Mouse (Mus musculus): ENCODE results near the gene Aire.

Gene Aire

DNA sequence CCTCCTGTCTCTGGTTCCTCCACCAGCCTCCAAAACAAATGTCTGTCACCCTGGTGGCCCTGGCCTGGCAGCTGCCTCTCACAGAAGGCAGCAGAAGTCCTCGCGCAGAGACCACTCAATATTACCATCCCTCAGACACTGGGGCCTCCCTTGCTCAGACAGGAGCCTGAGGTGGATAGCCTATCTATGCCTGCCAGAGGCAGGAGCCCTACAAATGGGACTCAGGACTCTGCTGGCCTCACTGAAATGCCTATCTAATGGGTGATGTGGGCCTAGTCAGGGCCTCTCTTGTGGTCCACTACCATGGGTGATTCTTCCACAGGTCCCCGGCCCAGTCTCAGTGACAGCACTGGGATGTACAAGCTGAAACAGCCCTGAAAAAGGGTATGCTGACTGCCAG lies 35.2 kb downstream of the Aire start:
- DNase-seq (ENCODE audit: low spot score): no peak

DNA sequence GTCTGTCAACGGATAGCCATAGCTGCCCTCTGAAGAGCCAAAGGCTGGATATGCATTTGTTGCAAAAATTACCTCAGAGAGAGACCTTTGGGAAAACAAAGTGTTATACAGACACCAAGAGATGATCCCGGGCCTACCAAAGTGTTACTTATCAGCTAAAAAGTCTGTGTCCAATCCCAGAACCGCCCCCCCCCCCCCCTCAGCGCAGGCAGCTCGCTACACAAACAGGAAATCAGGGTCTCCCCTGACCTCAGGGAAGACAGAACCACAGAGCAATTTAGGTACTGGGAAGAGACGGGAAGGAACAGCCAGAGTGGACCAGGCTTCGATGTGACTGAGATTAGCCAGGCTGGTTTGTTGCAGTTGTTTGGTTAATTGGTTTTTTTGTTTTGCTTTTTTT lies 36.2 kb downstream of the Aire start:
- no peak for DNase-seq (ENCODE audit: low spot score)

DNA sequence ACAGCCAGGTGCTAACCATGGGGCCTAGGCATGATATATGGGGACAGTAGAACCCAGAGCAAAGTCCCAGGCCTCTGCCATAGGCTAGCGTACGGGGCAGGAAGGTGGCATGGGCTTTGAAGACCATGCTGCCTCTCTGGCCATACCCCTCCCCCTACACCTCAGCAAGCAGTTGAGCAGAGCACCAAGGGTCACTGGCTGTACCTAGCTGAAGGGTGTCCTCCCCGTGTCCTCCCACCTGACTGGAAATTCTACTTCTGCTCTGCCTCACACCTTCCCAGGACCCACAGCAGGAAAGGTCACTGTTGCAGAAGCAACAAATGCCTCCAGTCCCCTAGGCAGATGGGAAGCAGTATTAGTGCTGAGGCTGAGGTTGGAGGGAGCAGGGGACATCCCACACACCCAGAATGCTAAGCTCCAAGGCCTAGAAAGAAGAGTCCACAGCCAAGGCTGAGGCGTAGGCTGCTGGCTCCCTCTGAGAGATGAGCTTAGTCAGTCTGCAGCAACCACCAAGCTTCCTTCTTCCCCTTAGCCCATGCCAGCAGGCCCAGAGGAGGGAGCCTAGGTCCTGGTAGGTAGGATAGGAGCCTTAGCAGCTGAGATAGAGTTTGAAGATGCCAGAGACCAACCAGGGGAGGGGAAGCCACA lies 37.5 kb downstream of the Aire start:
- no peak for DNase-seq (ENCODE audit: low spot score)

DNA sequence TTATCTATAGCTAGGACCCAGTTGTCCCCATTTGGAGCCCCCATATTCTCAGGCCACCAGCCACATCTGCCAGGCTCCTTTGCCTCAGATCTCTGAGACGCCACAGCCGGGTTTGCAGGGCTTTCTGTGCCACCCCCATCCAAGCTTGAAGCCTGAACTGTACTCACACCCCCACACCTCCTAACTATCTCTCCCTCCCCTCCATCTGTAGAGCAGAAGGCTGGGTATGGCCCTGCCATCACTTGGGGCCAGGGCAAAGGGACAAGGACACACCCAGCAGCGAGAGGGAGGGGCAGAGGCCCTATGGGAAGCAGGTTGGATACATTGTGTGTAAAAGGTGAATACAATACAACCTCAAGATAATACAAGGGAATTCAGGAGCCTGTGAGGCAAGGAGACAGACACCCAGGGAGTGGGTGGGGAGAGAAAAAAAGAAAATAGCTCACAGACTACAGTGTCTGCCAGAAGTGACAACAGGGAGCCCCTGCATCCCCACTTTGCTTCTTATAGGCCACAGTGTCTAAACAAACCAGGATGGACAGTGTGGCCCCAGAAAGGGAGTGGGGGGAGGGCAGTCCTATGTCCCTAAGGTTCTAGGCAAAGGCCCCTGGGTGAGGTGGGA lies 38.8 kb downstream of the Aire start:
- DNase-seq (ENCODE audit: low spot score): no peak

DNA sequence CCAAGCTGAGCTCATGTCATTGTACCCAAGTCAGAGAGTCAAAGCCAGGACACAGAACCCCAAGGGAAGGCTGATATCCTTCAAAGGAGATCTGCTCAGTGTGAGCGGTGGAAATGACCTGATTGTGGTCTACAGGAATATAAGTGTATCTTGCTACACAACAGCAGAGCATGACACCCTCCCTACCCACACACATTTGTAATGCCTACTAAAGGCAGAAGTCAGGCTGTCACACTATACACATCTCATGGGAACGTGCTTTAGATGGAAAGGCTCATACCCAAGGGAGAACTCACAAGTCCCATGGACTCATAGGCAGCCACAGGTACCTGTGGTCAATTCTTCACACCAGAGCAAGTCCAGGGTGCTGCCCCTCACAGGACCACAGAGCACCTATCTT lies 41.1 kb downstream of the Aire start:
- no peak for DNase-seq (ENCODE audit: low spot score)

DNA sequence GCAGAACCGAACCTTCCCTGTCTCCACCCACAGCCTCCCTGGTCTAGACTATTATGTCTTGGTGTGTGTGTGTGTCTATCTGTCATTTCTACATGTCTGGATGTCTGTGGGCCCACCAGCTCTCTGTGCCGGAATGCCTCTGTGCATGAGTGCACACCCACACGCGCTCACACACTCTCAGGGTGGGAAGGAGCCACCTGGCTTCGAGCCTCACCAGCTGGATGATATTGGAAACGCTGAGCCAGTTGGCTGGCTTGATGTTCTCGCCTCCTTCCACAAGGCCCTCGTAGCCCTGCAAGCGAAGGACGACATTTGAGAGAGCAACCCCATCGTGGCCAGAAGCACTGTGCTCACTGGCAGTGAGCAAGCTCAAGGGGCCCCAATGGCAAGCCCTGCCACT lies 41.6 kb downstream of the Aire start:
- no peak for DNase-seq (ENCODE audit: low spot score)

DNA sequence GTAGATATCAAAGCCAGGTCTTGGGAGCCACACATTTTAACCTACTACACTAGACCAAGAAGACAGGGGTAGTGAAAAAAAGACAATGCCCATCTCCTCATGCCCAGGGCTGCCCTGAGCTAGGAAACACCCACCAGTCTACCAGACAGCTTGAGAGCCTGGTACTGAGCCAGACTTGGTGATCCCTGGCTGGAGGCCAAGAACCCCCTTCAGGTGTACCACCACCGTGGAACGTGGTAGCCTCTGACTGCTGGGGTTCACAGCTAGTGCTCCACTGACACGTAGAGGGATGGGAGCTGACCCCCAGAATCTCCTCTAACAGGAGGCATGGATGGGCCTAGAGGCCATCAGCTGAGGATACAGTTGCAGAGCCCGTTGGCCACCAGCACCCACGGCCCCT lies 43.2 kb downstream of the Aire start:
- no peak for DNase-seq (ENCODE audit: low spot score)

DNA sequence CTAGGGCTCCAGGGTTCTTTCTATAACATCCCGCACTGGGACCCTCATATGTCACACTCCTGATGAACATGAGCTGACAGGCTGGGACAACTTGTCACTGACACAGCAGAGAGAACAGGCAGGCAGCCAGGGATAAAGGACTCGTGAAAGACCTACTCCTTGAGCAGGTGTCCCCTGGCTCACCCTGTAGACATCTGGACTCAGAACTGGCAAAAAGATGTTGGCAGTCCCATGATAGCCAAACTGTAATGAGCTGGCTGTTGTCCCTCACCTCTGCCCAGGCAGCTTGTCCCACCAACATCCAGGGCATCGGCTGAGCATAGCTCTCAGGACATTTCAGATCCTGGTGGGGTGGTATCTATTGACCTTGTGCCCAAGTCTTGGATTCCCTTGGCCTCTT lies 47.8 kb downstream of the Aire start:
- DNase-seq (ENCODE audit: low spot score): no peak

DNA sequence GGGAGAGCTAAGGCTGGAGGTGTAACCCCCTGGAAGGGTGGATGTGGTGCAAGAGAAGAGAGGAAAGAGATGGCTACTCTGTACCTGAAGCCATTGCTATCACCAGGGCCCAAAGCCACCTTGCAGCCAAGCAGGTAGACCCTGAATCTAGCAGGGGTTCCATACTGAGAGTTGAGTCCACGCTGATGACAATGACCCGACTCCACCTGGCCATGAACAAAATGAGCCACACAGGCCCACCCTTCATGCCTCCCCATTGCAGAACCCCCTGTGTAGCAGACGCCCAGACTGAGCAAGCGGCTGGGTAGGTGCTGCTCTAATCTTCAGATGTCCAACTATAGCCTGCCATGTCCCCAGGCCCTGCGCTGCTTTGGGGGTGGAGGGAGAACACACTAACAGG lies 57.6 kb downstream of the Aire start:
- no peak for DNase-seq (ENCODE audit: low spot score)

DNA sequence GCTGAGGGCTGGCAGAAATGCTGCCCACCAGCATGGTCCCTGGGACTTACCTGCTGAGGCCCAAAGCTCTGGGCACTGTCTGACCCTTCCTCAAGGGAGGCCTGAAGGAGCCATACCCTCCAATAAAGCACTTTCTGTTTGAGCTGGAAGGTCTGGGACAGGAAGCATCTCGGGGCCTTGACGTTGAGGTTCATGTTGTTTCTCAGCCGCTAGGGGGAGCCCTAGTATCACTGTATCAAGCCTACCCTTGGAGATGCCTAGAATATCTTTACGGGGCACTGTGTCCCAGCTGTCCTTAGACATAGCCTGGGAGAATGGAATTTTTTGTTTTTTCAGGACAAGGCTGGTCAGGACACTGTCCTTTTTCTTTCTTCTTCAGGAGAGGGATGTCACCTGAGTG lies 58.8 kb downstream of the Aire start:
- peak; percentile 44 for DNase-seq (ENCODE audit: low spot score)
